Mouse (Mus musculus) myocyte (in vitro differentiated cells): ENCODE data around the gene Neu1. TPM values are rescaled to one million over a fixed set of nuclear protein-coding genes. Genes with fewer than 3 reads are reported as not detected.
"Not testable (repeated sequence)": the region's sequence is repeated elsewhere in the genome, so short reads cannot be mapped to it uniquely, and the experiment has no call there.

Source experiments
- H3K27me3 ChIP-seq: one replicate; pipeline ENCODE4 v1.6.1; 2011; ENCODE audit not compliant: control insufficient read depth, insufficient read depth, insufficient read length
- H3K36me3 ChIP-seq: one replicate; pipeline ENCODE4 v1.6.1; 2011; ENCODE audit not compliant: control insufficient read depth, insufficient read depth
- H3K4me2 ChIP-seq: one replicate; pipeline ENCODE4 v1.6.1; 2011; ENCODE audit warnings: low read depth, control low read depth
- H3K4me3 ChIP-seq: one replicate; pipeline ENCODE4 v1.5.1; 2011; ENCODE audit warnings: mild to moderate bottlenecking, control low read depth, moderate library complexity
- H3K79me2 ChIP-seq: one replicate; pipeline ENCODE4 v1.6.1; 2011; ENCODE audit not compliant: control insufficient read depth, insufficient read depth
- H3ac ChIP-seq: one replicate; pipeline ENCODE4 v1.6.1; 2011; ENCODE audit not compliant: control insufficient read depth, insufficient read length
- CEBPB ChIP-seq: IDR thresholded peaks from 2 replicates; pipeline ENCODE4 v1.6.1; 2011; ENCODE audit warnings: mild to moderate bottlenecking, moderate library complexity; ENCODE audit not compliant: poor library complexity, insufficient read depth, severe bottlenecking
- E2F4 ChIP-seq: IDR thresholded peaks from one replicate; pipeline ENCODE4 v1.6.1; 2011; ENCODE audit warnings: mild to moderate bottlenecking, control low read depth, moderate library complexity; ENCODE audit not compliant: insufficient read depth
- MAX ChIP-seq: IDR thresholded peaks from one replicate; pipeline ENCODE4 v1.6.1; 2011; ENCODE audit warnings: low read depth, mild to moderate bottlenecking, control low read depth
- MYOD1 ChIP-seq, 3 experiments: IDR thresholded peaks; one replicate each; pipeline ENCODE4 v1.6.1; 2011; ENCODE audit warnings: control low read depth in 2 of 3, low read depth in 2 of 3, mild to moderate bottlenecking in 2 of 3, moderate library complexity in 1 of 3; ENCODE audit not compliant: insufficient read length in 2 of 3, control insufficient read depth in 1 of 3
- MYOG ChIP-seq, 3 experiments: IDR thresholded peaks; one replicate each; pipeline ENCODE4 v1.6.1; 2011; ENCODE audit warnings: control low read depth in 2 of 3, low read depth in 2 of 3, mild to moderate bottlenecking in 2 of 3; ENCODE audit not compliant: insufficient read length in 2 of 3, control insufficient read depth in 1 of 3, insufficient read depth in 1 of 3
- POLR2A ChIP-seq: IDR thresholded peaks from one replicate; pipeline ENCODE4 v1.6.1; 2011; ENCODE audit warnings: low read depth, mild to moderate bottlenecking, control low read depth, moderate library complexity; ENCODE audit not compliant: insufficient read length
- POLR2AphosphoS2 ChIP-seq: IDR thresholded peaks from one replicate; pipeline ENCODE4 v1.6.1; 2011; ENCODE audit warnings: low read depth, control low read depth; ENCODE audit not compliant: insufficient read length
- REST ChIP-seq: IDR thresholded peaks from one replicate; pipeline ENCODE4 v1.6.1; 2011; ENCODE audit warnings: mild to moderate bottlenecking, control low read depth, moderate library complexity; ENCODE audit not compliant: insufficient read depth, insufficient read length
- SRF ChIP-seq: IDR thresholded peaks from one replicate; pipeline ENCODE4 v1.6.1; 2011; ENCODE audit warnings: low read depth; ENCODE audit not compliant: control insufficient read depth, insufficient read length
- TCF12 ChIP-seq: IDR thresholded peaks from one replicate; pipeline ENCODE4 v1.6.1; 2011; ENCODE audit warnings: mild to moderate bottlenecking, control low read depth; ENCODE audit not compliant: poor library complexity, insufficient read depth, severe bottlenecking
- TCF3 ChIP-seq: IDR thresholded peaks from one replicate; pipeline ENCODE4 v1.6.1; 2011; ENCODE audit warnings: low read depth, control low read depth; ENCODE audit not compliant: insufficient read length
- USF1 ChIP-seq: IDR thresholded peaks from one replicate; pipeline ENCODE4 v1.6.1; 2011; ENCODE audit warnings: low read depth, mild to moderate bottlenecking, control low read depth, moderate library complexity
- polyA plus RNA-seq: library from polyadenylated mRNA; unstranded; fragments of >200 nt; fragmentation: generic; extraction: Trizol; gene quantifications from one replicate; pipeline ENCODE4 v1.2.1, GENCODE M21; 2012; ENCODE audit warnings: missing spikeins

The Neu1 gene
- polyA plus RNA-seq, 1 experiment = 30.1 TPM

DNA sequence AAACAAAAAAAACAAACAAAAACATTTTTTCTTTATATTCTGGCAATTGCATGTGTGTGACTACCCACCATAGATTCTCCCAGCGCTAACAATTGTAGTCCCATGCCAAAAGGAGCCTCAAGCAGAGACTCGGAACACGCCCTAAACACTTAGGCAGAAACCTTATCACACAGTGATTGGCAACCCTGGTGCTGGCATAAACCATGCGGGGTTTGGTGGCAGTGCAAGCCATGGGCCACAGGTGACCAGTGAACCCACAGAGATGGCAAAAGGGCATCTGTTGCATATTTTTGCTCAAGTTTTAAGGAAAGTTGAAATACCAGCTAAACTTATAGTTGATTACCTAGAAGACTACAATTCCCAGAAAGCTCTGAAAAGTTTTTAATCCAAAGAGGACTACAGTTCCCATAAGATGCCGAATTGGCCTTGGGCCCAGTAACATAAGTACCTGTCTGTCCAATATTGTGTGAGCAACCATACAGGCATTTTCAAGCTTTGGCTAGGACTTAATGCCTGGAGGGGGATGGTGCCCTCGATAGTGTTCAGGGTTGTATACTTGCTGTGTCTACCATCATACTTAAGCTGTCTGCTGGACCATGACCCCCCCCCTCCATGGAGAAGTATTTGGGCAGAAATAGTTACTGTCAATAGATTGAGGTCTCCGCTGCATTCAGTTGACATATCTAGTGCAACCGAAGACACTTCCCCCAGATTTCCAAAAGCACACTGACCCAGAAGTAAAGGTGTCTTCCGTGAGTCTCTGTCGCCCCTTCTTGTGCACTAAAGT lies 33.5 kb upstream of the Neu1 start:
- Histone ChIP-seq H3K79me2 (peaks cover 28% of the 10 kb centered on the region), H3K4me3 (peak overlapping the region; percentile 91), H3K4me2 (peak overlapping the region; percentile 98), H3K27me3 (no peaks in the 10 kb centered on the region), H3K36me3 (no peaks in the 10 kb centered on the region), H3ac (peak overlapping the region; percentile 75)
- TF ChIP-seq POLR2AphosphoS2 (peak; percentile 14), MYOD1 (IDR thresholded peaks at IDR 0.05; ENCODE audit: control insufficient read depth in 1 of 3, insufficient read length in 2 of 3, low read depth in 2 of 3) (peak in 1 of 3 experiments; percentile 0), TCF12 (no peak)

- H3ac ChIP-seq = peak within 1 kb of the TSS; percentile 75
- peak within 1 kb of the TSS; percentile 98 for H3K4me2 ChIP-seq
- H3K36me3 ChIP-seq = peaks cover 4% of the 10 kb centered on the region
- no peaks in the 10 kb centered on the region for H3K27me3 ChIP-seq
- peak; percentile 5 for TF ChIP-seq TCF12
- peak; percentile 51 for TF ChIP-seq MAX
- TF ChIP-seq REST = no peak
- TF ChIP-seq E2F4 = no peak
- TF ChIP-seq MYOG (IDR thresholded peaks at IDR 0.05; ENCODE audit: control insufficient read depth in 1 of 3, insufficient read depth in 1 of 3, insufficient read length in 2 of 3, low read depth in 2 of 3) = peak; percentile 57 to 89 (median 69)
- TF ChIP-seq POLR2A = peak; percentile 79
- TF ChIP-seq CEBPB = no peak
- TF ChIP-seq POLR2AphosphoS2 = peak; percentile 92
- TF ChIP-seq SRF = no peak
- TF ChIP-seq TCF3 = no peak
- TF ChIP-seq USF1 = peak; percentile 77
- peak; percentile 1 to 84 (median 78) for TF ChIP-seq MYOD1 (IDR thresholded peaks at IDR 0.05; ENCODE audit: control insufficient read depth in 1 of 3, insufficient read length in 2 of 3, low read depth in 2 of 3)
- H3K79me2 ChIP-seq = peaks cover 28% of the 10 kb centered on the region
- H3K4me3 ChIP-seq = peak within 1 kb of the TSS; percentile 91
Measured at GRCm38 (mm10) chr17:34898160-34898586, 32.9 kb upstream of the Neu1 start, which contains the start of the genes C2 and Ehmt2. C2 (minus strand) TSS chr17:34898265. Ehmt2 (plus strand) TSS chr17:34898469.

DNA sequence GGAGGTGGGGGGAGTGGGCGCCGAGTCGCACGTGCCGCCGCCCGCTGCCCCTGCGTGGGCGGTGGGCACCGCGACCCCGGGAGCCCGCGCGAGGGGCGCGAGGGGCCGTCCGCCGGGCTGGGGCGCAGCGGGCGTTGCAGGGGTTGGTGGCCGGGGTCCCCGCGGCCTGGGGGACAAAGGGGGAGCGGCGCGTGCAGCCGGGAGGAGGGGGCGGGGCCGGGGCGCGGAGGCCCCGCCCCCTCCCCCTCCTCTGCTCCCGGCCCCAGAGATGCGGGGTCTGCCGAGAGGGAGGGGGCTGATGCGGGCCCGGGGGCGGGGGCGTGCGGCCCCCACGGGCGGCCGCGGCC lies 32.4 kb upstream of the Neu1 start:
- H3K36me3 ChIP-seq = peaks cover 4% of the 10 kb centered on the region
- TF ChIP-seq SRF (no peak), USF1 (no peak), POLR2A (no peak), POLR2AphosphoS2 (no peak), TCF3 (no peak), E2F4 (no peak), MAX (no peak), REST (no peak), MYOG (IDR thresholded peaks at IDR 0.05; ENCODE audit: control insufficient read depth in 1 of 3, insufficient read depth in 1 of 3, insufficient read length in 2 of 3, low read depth in 2 of 3) (no peak)
- H3K4me2 ChIP-seq = no peak overlapping the region
- peak overlapping the region; percentile 75 for H3ac ChIP-seq
- H3K4me3 ChIP-seq = peak overlapping the region; percentile 91
- H3K27me3 ChIP-seq = no peaks in the 10 kb centered on the region
- H3K79me2 ChIP-seq = peaks cover 28% of the 10 kb centered on the region

GRCm38 (mm10) chr17:34899053-34899889 lies 31.8 kb upstream of the Neu1 start:
- H3K4me3 ChIP-seq = peak overlapping the region; percentile 91
- peaks cover 28% of the 10 kb centered on the region for H3K79me2 ChIP-seq
- H3K27me3 ChIP-seq = no peaks in the 10 kb centered on the region
- H3K4me2 ChIP-seq = peak overlapping the region; percentile 80
- peak; percentile 8 for TF ChIP-seq POLR2A
- TF ChIP-seq MYOG (IDR thresholded peaks at IDR 0.05; ENCODE audit: control insufficient read depth in 1 of 3, insufficient read depth in 1 of 3, insufficient read length in 2 of 3, low read depth in 2 of 3) = peak in 1 of 3 experiments; percentile 37
- TF ChIP-seq MAX = no peak
- H3ac ChIP-seq = peak overlapping the region; percentile 75
- H3K36me3 ChIP-seq = peaks cover 4% of the 10 kb centered on the region

DNA sequence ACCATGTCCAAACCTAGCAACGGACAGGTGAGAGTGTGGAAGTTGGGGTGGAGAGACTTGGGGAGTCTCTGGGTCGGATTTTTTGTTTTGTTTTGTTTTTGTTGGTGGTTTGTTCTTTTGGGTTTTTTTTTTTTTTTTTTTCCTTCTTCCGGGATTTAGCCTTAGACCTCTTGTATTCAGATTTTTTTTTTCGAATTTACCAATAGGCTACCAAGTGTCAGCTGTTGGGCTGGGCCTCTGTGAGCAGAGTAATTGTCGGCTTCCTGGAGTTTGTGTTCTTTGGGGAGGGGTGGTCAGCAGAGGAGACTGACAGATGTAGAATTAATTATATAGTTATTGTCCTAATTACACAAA lies 31.2 kb upstream of the Neu1 start:
- peak overlapping the region; percentile 80 for H3K4me2 ChIP-seq
- peak overlapping the region; percentile 75 for H3ac ChIP-seq
- H3K79me2 ChIP-seq = peaks cover 28% of the 10 kb centered on the region
- no peak for TF ChIP-seq MYOD1 (IDR thresholded peaks at IDR 0.05; ENCODE audit: control insufficient read depth in 1 of 3, insufficient read length in 2 of 3, low read depth in 2 of 3)
- peak; percentile 34 for TF ChIP-seq USF1
- no peak for TF ChIP-seq REST
- TF ChIP-seq SRF = no peak
- TF ChIP-seq E2F4 = no peak
- TF ChIP-seq CEBPB = no peak
- TF ChIP-seq POLR2A = no peak
- no peak for TF ChIP-seq MAX
- no peak for TF ChIP-seq MYOG (IDR thresholded peaks at IDR 0.05; ENCODE audit: control insufficient read depth in 1 of 3, insufficient read depth in 1 of 3, insufficient read length in 2 of 3, low read depth in 2 of 3)
- peak overlapping the region; percentile 91 for H3K4me3 ChIP-seq
- no peaks in the 10 kb centered on the region for H3K27me3 ChIP-seq
- peaks cover 4% of the 10 kb centered on the region for H3K36me3 ChIP-seq

GRCm38 (mm10) chr17:34900826-34901225 lies 30.2 kb upstream of the Neu1 start:
- H3ac ChIP-seq, H3K27me3 ChIP-seq, H3K36me3 ChIP-seq, H3K4me3 ChIP-seq: not testable (repeated sequence)
- peak overlapping the region; percentile 80 for H3K4me2 ChIP-seq
- peaks cover 28% of the 10 kb centered on the region for H3K79me2 ChIP-seq

GRCm38 (mm10) chr17:34901948-34902347 lies 29.1 kb upstream of the Neu1 start:
- not testable (repeated sequence) for H3K4me2 ChIP-seq, H3ac ChIP-seq, H3K4me3 ChIP-seq, H3K27me3 ChIP-seq, H3K36me3 ChIP-seq
- H3K79me2 ChIP-seq = peaks cover 28% of the 10 kb centered on the region
